Mouse (Mus musculus) lung, postnatal 0 days (tissue): Measurements from ENCODE around the gene St3gal3. TPM values are rescaled to one million over a fixed set of nuclear protein-coding genes. Genes with fewer than 3 reads are reported as not detected.
A peak's percentile ranks its signal among the peaks of the same experiment; 100 is the strongest.

Experiments
- ATAC-seq: fragments of 200-750 bp; cut with Nextera tagmentation; 2 replicates; pipeline ENCODE4 v1.8.0; 2017; ENCODE audit warnings: moderate library complexity
- DNase-seq: peaks from one replicate; pipeline ENCODE4 v3.0.0-alpha.2; 2016; ENCODE audit warnings: low spot score
- H3K27ac ChIP-seq: fragments of 300-500 bp; sonication (generic); 2 replicates; pipeline ENCODE4 v1.5.1; 2014; ENCODE audit warnings: antibody characterized with exemption, mild to moderate bottlenecking, low read length, mixed read lengths
- H3K27me3 ChIP-seq: fragments of 300-500 bp; sonication (generic); replicated peaks from 2 replicates; pipeline ENCODE4 v1.6.1; 2014; ENCODE audit warnings: low read length, mixed read lengths; ENCODE audit not compliant: insufficient read depth
- H3K36me3 ChIP-seq: fragments of 300-500 bp; sonication (generic); 2 replicates; pipeline ENCODE4 v1.6.1; 2014; ENCODE audit warnings: low read length, mixed read lengths; ENCODE audit not compliant: insufficient read depth
- H3K4me1 ChIP-seq: fragments of 300-500 bp; sonication (generic); 2 replicates; pipeline ENCODE4 v1.6.1; 2014; ENCODE audit warnings: antibody characterized with exemption, low read depth, low read length, mixed read lengths; ENCODE audit not compliant: insufficient read depth
- H3K4me2 ChIP-seq: fragments of 300-500 bp; sonication (generic); replicated peaks from 2 replicates; pipeline ENCODE4 v1.6.1; 2014; ENCODE audit warnings: low read depth, mild to moderate bottlenecking, low read length, moderate library complexity, mixed read lengths
- H3K4me3 ChIP-seq: fragments of 300-500 bp; sonication (generic); 2 replicates; pipeline ENCODE4 v1.5.1; 2014; ENCODE audit warnings: low read depth, low read length
- H3K9ac ChIP-seq: fragments of 300-500 bp; sonication (generic); replicated peaks from 2 replicates; pipeline ENCODE4 v1.6.1; 2014; ENCODE audit warnings: low read depth, mild to moderate bottlenecking
- H3K9me3 ChIP-seq: fragments of 300-500 bp; sonication (generic); 2 replicates; pipeline ENCODE4 v1.6.1; 2016; ENCODE audit warnings: low read length, mixed read lengths
- CTCF ChIP-seq: IDR thresholded peaks from 2 replicates; pipeline ENCODE4 v1.5.1; 2016; ENCODE audit warnings: antibody characterized with exemption, mild to moderate bottlenecking
- EP300 ChIP-seq: IDR thresholded peaks from 2 replicates; pipeline ENCODE4 v1.6.1; 2016; ENCODE audit warnings: antibody characterized with exemption, mild to moderate bottlenecking, control low read depth
- WGBS: fragments of 180-500 bp; shearing (Covaris S2); extraction: QIAGEN DNeasy Blood & Tissue Kit; methylation state at CpG from one replicate; pipeline ENCODE4 v1.1.7; 2014; 5-methylcytosine and 5-hydroxymethylcytosine counted together
- polyA plus RNA-seq: library from polyadenylated mRNA; unstranded; fragments of >200 nt; fragmentation: Nextera tagmentation; extraction: Ambion mirVana; gene quantifications from 2 replicates; pipeline ENCODE4 v1.2.1, GENCODE M21; 2015

St3gal3 gene
- polyA plus RNA-seq, 1 experiment from 2014 or later = 4.5 TPM

DNA sequence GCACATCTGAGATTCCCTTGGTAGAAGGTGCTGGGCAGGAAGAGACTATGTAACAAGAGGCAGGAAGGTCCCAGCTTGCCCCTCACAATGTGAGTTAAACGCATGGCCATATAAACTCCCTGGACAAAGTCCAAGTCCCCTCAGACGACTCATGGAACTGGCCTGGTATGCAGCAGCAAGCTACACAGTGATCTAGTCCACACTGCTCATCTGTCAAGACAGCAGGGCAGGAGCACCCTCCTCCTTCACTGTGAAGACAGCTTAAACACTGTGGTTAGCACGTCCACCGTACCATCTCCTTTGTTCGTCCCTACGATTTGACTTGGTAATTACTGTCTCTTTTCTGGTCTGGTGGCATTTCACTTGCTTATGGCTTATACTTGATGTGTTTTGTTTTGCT is 104.8 kb downstream of the St3gal3 start:
- no peaks in the 10 kb centered on the region for H3K9me3 ChIP-seq
- no peak overlapping the region for H3K9ac ChIP-seq
- 43% methylated on average over 6 of the region's 6 CpGs for WGBS
- DNase-seq (peak; percentile 24), ATAC-seq (peak; percentile 43)
- H3K4me1 ChIP-seq = peaks cover 6% of the 10 kb centered on the region
- no peak overlapping the region for H3K4me3 ChIP-seq
- H3K4me2 ChIP-seq = no peak overlapping the region
- no peak for TF ChIP-seq EP300
- no peak for TF ChIP-seq CTCF
- no peaks in the 10 kb centered on the region for H3K27me3 ChIP-seq
- H3K36me3 ChIP-seq = no peaks in the 10 kb centered on the region
- H3K27ac ChIP-seq = peak overlapping the region; percentile 48

DNA sequence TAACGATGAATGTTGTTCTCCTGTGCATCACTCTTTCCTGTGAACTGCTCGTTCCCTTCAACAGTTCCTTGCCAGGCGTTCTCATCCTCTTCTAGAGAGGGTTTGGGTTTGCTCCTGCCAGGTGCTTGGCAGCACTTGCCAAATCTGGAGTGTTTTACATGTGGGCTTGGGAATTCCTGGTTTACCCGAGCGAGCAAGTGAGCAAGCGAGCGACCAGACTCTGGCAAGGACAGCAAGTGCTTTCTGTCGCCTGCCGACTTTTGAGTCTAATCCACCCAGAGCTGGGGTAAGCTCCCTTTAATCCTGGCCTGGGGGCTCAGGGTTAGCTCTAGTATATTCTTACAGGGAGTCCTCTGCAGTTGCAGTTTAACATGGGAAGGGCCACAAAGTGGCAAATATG is 105.7 kb downstream of the St3gal3 start:
- H3K9me3 ChIP-seq = no peaks in the 10 kb centered on the region
- peaks cover 6% of the 10 kb centered on the region for H3K4me1 ChIP-seq
- H3K4me2 ChIP-seq = no peak overlapping the region
- H3K9ac ChIP-seq = no peak overlapping the region
- no peaks in the 10 kb centered on the region for H3K27me3 ChIP-seq
- TF ChIP-seq EP300 (no peak), CTCF (no peak)
- DNase-seq = peak; percentile 71
- no peak overlapping the region for H3K4me3 ChIP-seq
- WGBS = 57% methylated on average over 9 of the region's 9 CpGs
- ATAC-seq = peak; percentile 47
- H3K27ac ChIP-seq = peak overlapping the region; percentile 47; the same call in 1 of the 2 replicates
- H3K36me3 ChIP-seq = no peaks in the 10 kb centered on the region

DNA sequence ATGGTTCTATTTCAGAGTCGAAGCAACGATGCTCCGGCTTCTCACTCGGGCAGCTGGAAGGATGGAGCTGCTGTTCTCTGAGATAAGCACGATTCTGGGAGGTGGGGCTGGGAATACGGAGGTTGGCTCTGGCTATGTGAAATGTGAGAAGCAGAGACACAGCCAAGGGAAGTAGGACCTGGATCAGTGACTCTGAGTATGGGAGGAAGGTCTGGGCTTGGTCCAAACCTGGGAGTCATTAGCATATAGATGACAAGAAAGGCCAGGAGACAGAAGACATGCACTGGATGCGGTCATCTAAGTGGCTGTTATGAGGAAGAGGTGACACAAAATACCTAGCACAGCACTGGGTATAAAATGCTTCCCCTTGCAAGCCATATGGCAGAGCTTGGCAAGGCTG is 108.8 kb downstream of the St3gal3 start:
- Histone ChIP-seq H3K9ac (no peak overlapping the region), H3K4me2 (no peak overlapping the region), H3K27me3 (no peaks in the 10 kb centered on the region), H3K4me1 (no peaks in the 10 kb centered on the region; the same call in none of the 2 replicates), H3K9me3 (no peaks in the 10 kb centered on the region), H3K36me3 (no peaks in the 10 kb centered on the region), H3K4me3 (no peak overlapping the region), H3K27ac (no peak overlapping the region)
- DNase-seq = no peak
- 51% methylated on average over 7 of the region's 7 CpGs for WGBS
- no peak for TF ChIP-seq CTCF
- TF ChIP-seq EP300 = no peak
- no peak for ATAC-seq

DNA sequence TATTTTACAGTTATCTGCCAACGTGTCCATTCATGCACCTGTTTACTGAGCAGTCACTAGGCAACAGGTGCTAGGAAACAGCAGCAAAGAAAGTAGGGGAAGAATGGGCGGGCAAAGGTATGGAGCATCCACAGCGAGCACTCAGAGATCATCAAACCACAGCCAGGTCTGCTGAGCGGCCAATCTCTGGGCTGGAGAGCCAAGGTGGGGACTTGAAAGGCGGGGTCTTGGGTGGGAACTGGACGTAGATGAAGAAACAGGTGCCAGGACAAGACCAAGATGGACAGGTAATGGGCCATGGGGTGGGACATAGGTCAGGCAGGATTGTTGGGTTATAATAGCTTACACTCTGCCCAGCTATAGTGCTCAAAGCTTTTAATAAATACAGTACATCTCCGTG is 109.3 kb downstream of the St3gal3 start:
- Histone ChIP-seq H3K27ac (no peak overlapping the region), H3K4me3 (no peak overlapping the region), H3K4me2 (no peak overlapping the region), H3K4me1 (no peaks in the 10 kb centered on the region; the same call in none of the 2 replicates), H3K36me3 (no peaks in the 10 kb centered on the region), H3K9ac (no peak overlapping the region), H3K27me3 (no peaks in the 10 kb centered on the region), H3K9me3 (no peaks in the 10 kb centered on the region)
- DNase-seq = no peak
- TF ChIP-seq EP300 = no peak
- ATAC-seq = no peak
- 91% methylated on average over 7 of the region's 7 CpGs for WGBS

DNA sequence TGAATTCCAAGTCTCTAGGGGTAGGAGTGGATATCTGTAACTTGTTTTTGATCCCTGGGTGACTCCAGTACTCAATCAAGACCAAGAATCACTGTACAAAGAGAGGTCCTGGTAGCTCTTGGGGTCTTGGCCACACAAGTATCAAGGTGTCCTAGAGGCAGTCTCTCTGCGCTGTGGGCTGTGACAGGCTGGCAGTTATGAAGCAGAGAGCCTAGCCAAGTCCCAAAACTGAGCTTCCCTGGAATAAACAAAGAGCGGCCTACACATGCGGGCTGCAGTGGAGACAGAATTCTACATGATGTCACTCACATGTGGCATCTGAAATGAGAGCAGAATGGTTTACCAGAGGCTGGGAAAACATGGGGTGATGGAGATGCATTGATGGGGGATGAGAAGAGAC is 111.9 kb downstream of the St3gal3 start:
- DNase-seq (no peak), ATAC-seq (no peak)
- Histone ChIP-seq H3K4me1 (no peaks in the 10 kb centered on the region), H3K9ac (no peak overlapping the region), H3K9me3 (no peaks in the 10 kb centered on the region), H3K4me2 (no peak overlapping the region), H3K4me3 (no peak overlapping the region), H3K27me3 (no peaks in the 10 kb centered on the region), H3K36me3 (no peaks in the 10 kb centered on the region), H3K27ac (no peak overlapping the region)
- TF ChIP-seq CTCF (no peak), EP300 (no peak)
- WGBS = 74% methylated on average over 3 of the region's 3 CpGs

DNA sequence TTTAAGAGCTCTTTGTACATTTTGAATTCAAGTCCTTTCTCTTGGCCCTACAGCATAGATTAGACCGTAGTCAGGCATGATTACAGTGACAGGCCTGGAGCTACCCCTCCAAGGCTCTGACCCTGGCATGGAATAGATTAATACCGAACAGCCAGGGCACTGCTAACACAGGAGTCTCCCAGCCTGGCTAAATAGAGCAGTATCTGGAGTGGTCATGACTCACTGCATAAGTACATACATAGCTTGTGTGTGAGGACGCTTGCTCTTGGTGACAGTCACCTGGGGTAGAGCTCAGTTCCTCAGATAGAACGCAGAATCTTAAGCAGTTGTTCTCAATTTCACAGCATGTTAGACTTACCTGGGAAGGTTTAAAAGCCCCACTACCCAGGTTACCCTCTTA is 112.3 kb downstream of the St3gal3 start:
- no peak overlapping the region for H3K4me3 ChIP-seq
- DNase-seq (peak; percentile 84), ATAC-seq (peak; percentile 95)
- no peak overlapping the region for H3K9ac ChIP-seq
- H3K4me2 ChIP-seq = no peak overlapping the region
- H3K27ac ChIP-seq = no peak overlapping the region
- H3K4me1 ChIP-seq = no peaks in the 10 kb centered on the region
- TF ChIP-seq CTCF (no peak), EP300 (no peak)
- 64% methylated on average over 4 of the region's 4 CpGs for WGBS
- H3K27me3 ChIP-seq = no peaks in the 10 kb centered on the region
- H3K36me3 ChIP-seq = no peaks in the 10 kb centered on the region
- no peaks in the 10 kb centered on the region for H3K9me3 ChIP-seq

DNA sequence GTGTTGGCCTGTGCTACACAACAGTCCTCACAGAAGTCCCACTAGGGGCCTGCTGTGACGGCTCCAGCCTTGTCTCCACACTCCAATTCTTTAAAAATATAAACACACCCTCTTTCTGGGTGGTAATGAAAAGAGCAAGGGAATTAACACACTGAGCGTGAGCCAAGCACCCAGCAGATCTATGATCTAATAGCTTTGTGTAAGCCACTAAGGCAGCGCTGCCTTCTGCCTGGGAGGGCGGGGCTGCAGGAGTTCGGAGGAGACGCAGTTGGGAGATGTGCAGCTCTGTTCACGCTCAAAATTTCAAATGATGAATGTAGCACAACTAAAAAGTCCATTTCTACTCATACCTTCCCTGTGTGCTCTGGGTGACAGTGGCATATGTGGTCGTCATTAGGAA is 115.1 kb downstream of the St3gal3 start:
- H3K4me2 ChIP-seq = no peak overlapping the region
- H3K36me3 ChIP-seq = no peaks in the 10 kb centered on the region
- no peak for TF ChIP-seq CTCF
- TF ChIP-seq EP300 = no peak
- ATAC-seq (no peak), DNase-seq (no peak)
- H3K9ac ChIP-seq = no peak overlapping the region
- H3K4me3 ChIP-seq = no peak overlapping the region
- H3K4me1 ChIP-seq = peaks cover 15% of the 10 kb centered on the region; the same call in 1 of the 2 replicates
- no peaks in the 10 kb centered on the region for H3K9me3 ChIP-seq
- H3K27ac ChIP-seq = no peak overlapping the region
- WGBS = 78% methylated on average over 8 of the region's 8 CpGs
- H3K27me3 ChIP-seq = no peaks in the 10 kb centered on the region
